Mouse (Mus musculus): ENCODE data around the gene Ctla2b.
"Not testable (repeated sequence)": the region's sequence is repeated elsewhere in the genome, so short reads cannot be mapped to it uniquely, and the experiment has no call there.

Ctla2b gene

GRCm38 (mm10) chr13:60897328-60897727 lies at the start of gene Ctla2b:
Gene Ctla2b, minus strand, starts transcription at chr13:60897447.
- POLR2A ChIA-PET, result interaction anchor here in 1 of 4 experiments (0.7 kb wide), 1 partner anchor 948 kb away, joined by 5 read pairs; no protein-coding TSS in a partner anchor
- CTCF ChIA-PET, result no interaction called here

- POLR2A ChIA-PET, CTCF ChIA-PET: not testable (repeated sequence)
Measured at GRCm38 (mm10) chr13:60941884-60942283, 44.6 kb upstream of the Ctla2b start, which contains the start of gene Tpbpa. Gene Tpbpa, minus strand, starts transcription at chr13:60941984.

- ChIA-PET CTCF (no interaction called here), POLR2A (no interaction called here)
Measured at GRCm38 (mm10) chr13:60936500-60936901, 39.3 kb upstream of the Ctla2b start, which contains the start of the genes Gm49391 and Ctla2a. Gene Gm49391, minus strand, starts transcription at chr13:60936571. Gene Ctla2a, minus strand, starts transcription at chr13:60936625.

GRCm38 (mm10) chr13:60935490-60935889 lies 38.2 kb upstream of the Ctla2b start, which contains the start of gene Gm49393:
Gene Gm49393, minus strand, starts transcription at chr13:60935590.
- CTCF ChIA-PET, POLR2A ChIA-PET: not testable (repeated sequence)

- POLR2A ChIA-PET, result interaction anchor here in 1 of 4 experiments (0.7 kb wide), 1 partner anchor 412 kb away, joined by 3 read pairs; no protein-coding TSS in a partner anchor
- CTCF ChIA-PET, result not testable (repeated sequence)
Measured at GRCm38 (mm10) chr13:60904780-60905179, 7.5 kb upstream of the Ctla2b start, which contains the start of gene Tpbpb. Gene Tpbpb, minus strand, starts transcription at chr13:60904880.

GRCm38 (mm10) chr13:60896794-60897193 lies 453 bp downstream of the Ctla2b start, which contains the start of gene Gm49392:
Gene Gm49392, minus strand, starts transcription at chr13:60896894.
- POLR2A ChIA-PET, result interaction anchor here in 1 of 4 experiments (0.7 kb wide), 1 partner anchor 947 kb away, joined by 5 read pairs; no protein-coding TSS in a partner anchor
- CTCF ChIA-PET, result not testable (repeated sequence)

- CTCF ChIA-PET, result no interaction called here
- POLR2A ChIA-PET, result interaction anchor here in 1 of 4 experiments (0.6 kb wide), 1 partner anchor 305 kb away, joined by 6 read pairs; no protein-coding TSS in a partner anchor
Measured at GRCm38 (mm10) chr13:60895406-60896160, 1.7 kb downstream of the Ctla2b start.

GRCm38 (mm10) chr13:60892301-60892700 lies 4.9 kb downstream of the Ctla2b start:
- ChIA-PET POLR2A (no interaction called here), CTCF (no interaction called here)

GRCm38 (mm10) chr13:60864281-60864680 lies 33.0 kb downstream of the Ctla2b start, which contains the start of gene 4930486L24Rik:
Gene 4930486L24Rik, minus strand, starts transcription at chr13:60864475.
- POLR2A ChIA-PET, result no interaction called here
- CTCF ChIA-PET, result no interaction called here

- ChIA-PET POLR2A (no interaction called here), CTCF (no interaction called here)
Measured at GRCm38 (mm10) chr13:60848241-60849120, 48.8 kb downstream of the Ctla2b start.
